In the genomic region with DNA sequence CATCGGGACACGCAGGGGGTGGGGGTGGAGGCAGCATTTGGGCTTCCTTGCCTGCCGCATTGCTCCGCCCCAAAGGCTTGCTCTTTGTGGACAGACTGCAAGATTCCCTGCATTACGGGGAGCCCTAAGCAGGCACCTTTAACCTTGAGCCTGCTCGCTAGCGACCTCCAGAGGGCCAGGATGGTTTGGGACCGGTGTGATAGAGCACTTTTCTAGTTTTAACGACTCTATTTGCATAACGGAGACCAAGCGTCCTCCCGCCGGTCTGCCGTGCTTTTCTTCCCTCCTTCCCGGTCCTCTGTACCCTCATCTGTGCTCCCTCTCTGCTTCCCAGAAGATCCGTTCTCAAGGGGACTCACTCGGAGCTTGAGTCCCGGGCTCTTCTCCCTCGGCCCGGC, we compare ENCODE assay signal across 8 mouse cellular contexts. TPM values are rescaled to one million over a fixed set of nuclear protein-coding genes. Genes with fewer than 3 reads are reported as not detected.
DNase-seq lines count a peak whose midpoint lies in the region; ATAC-seq and TF ChIP-seq lines count a peak whose summit lies in the region.

A gene (plus strand): TSS at position 70 of the 398 bp plus-strand sequence.

- H3K4me3 ChIP-seq in gastrocnemius, adult 2 months = peak within 1 kb of the TSS; percentile 91
- H3K4me3 ChIP-seq in hindbrain, embryonic 15.5 days = peak within 1 kb of the TSS; percentile 70
- H3K4me3 ChIP-seq in left cerebral cortex, adult 2 months = peak within 1 kb of the TSS; percentile 69
- H3K4me3 ChIP-seq in macrophage (ENCODE audit: inconsistent target) = peak within 1 kb of the TSS; percentile 62

- no peaks in the 10 kb centered on the region for H3K9me3 ChIP-seq in hindbrain, embryonic 15.5 days

- H3K36me3 ChIP-seq in hindbrain, embryonic 15.5 days = no peaks in the 10 kb centered on the region
- H3K36me3 ChIP-seq in macrophage (ENCODE audit: inconsistent target) = no peaks in the 10 kb centered on the region

- H3K9ac ChIP-seq in hindbrain, embryonic 15.5 days = peak within 1 kb of the TSS; percentile 90

- H3K27me3 ChIP-seq in hindbrain, embryonic 15.5 days = no peaks in the 10 kb centered on the region

- H3K27ac ChIP-seq in gastrocnemius, adult 2 months = peak within 1 kb of the TSS; percentile 87
- peak within 1 kb of the TSS; percentile 88 for H3K27ac ChIP-seq in hindbrain, embryonic 15.5 days (replicated peaks)
- peak within 1 kb of the TSS; percentile 91 for H3K27ac ChIP-seq in left cerebral cortex, adult 2 months
- H3K27ac ChIP-seq in macrophage = peak within 1 kb of the TSS; percentile 49

- DNase-seq in ZHBTc4 (ENCODE audit: low read depth, low spot score) = peak; percentile 91
- DNase-seq in cerebellum, postnatal 25 days = peak; percentile 73 to 82
- DNase-seq in gastrocnemius, adult 2 months = peak; percentile 85
- DNase-seq in left cerebral cortex, adult 2 months (ENCODE audit: extremely low spot score in 1 of 2, low spot score in 2 of 2) = peak; percentile 69 to 70
- DNase-seq in right cerebral cortex, postnatal 10 days (ENCODE audit: low spot score in 2 of 2) = peak; percentile 71 to 77
- DNase-seq in urinary bladder, postnatal 36 days (ENCODE audit: low spot score in 2 of 2) = peak; percentile 64 to 79

- H3K4me1 ChIP-seq in hindbrain, embryonic 15.5 days (replicated peaks) = peaks cover 40% of the 10 kb centered on the region

- 0% methylated on average over 20 of the region's 20 CpGs for WGBS in hindbrain, embryonic 15.5 days
- WGBS in macrophage (ENCODE audit: missing documents) = under 1% methylated on average over 20 of the region's 20 CpGs

- peak within 1 kb of the TSS; percentile 95 for H3K4me2 ChIP-seq in hindbrain, embryonic 15.5 days

- peak; percentile 76 for TF ChIP-seq CTCF in gastrocnemius, adult 2 months (IDR thresholded peaks at IDR 0.05)
- TF ChIP-seq CTCF in left cerebral cortex, adult 2 months (IDR thresholded peaks at IDR 0.05) = peak; percentile 67

- intact Hi-C loops in gastrocnemius, adult 2 months (cut with DNase I) = loop anchor here (5.0 kb wide), 3 partner anchors 48 to 178 kb away; no protein-coding TSS in a partner anchor
- intact Hi-C loops in left cerebral cortex, adult 2 months (cut with DNase I) = loop anchor here (2.0 kb wide), 2 partner anchors 74 to 178 kb away; no protein-coding TSS in a partner anchor

- H3K79me2 ChIP-seq in macrophage (ENCODE audit: inconsistent target) = peaks cover 33% of the 10 kb centered on the region

- ATAC-seq in hindbrain, embryonic 15.5 days (ENCODE audit: low FRiP score, low read depth) = peak; percentile 59

RNA-seq across cellular contexts. Expression of the gene that starts here (rescaled TPM):
- total RNA-seq in gastrocnemius, adult 2 months (2021) = 1 to 10 TPM; 2.6 to 3.5 TPM
- polyA plus RNA-seq in hindbrain, embryonic 15.5 days (2015; fragmentation: Nextera tagmentation; extraction: Ambion mirVana) = 24.6 and 27.8 TPM in 2 replicates
- 10 to 100 TPM; 16.5 to 18.7 TPM for total RNA-seq in left cerebral cortex, adult 2 months (2021)
- 10 to 100 TPM in 12 of 26 experiments, 1 to 10 TPM in 12, under 1 TPM in 2; 0.26 to 52.6 (median 8.3) TPM for total RNA-seq in macrophage (2018; cell fraction: chromatin; rRNA removed)
- 10 to 100 TPM in 16 of 26 experiments, 1 to 10 TPM in 10; 5.6 to 72.7 (median 28.0) TPM for total RNA-seq in macrophage (2018; cell fraction: cytosol; rRNA removed)
- 10 to 100 TPM in 16 of 26 experiments, 1 to 10 TPM in 10; 6.9 to 68.1 (median 19.1) TPM for total RNA-seq in macrophage (2018; cell fraction: nucleus; rRNA removed)
- 24.0 to 59.9 TPM (median 43.6 TPM) in 3 replicates for polyA plus RNA-seq in macrophage (2018)

Comparison
In these comparisons a context has a peak if more than half of its experiments do, and no peak if none do; other contexts are left out.
1. Peak in every context shown above with its lines: DNase-seq, ATAC-seq, H3K4me3 ChIP-seq and H3K27ac ChIP-seq.